Mouse (Mus musculus): ENCODE data around the gene Spryd7. TPM values are rescaled to one million over a fixed set of nuclear protein-coding genes. Genes with fewer than 3 reads are reported as not detected.
"Not testable (repeated sequence)": the region's sequence is repeated elsewhere in the genome, so short reads cannot be mapped to it uniquely, and the experiment has no call there.

Spryd7 gene
- polyA plus RNA-seq, 1 experiment, result 3.2 TPM

- Histone ChIP-seq H3K27me3 (ENCODE audit: control insufficient read depth, insufficient read depth, low read length) (no peaks in the 10 kb centered on the region), H3K27ac (ENCODE audit: insufficient read depth, low read length) (no peak overlapping the region), H3K36me3 (ENCODE audit: control insufficient read depth, insufficient read depth, low read length) (no peaks in the 10 kb centered on the region), H3K4me1 (ENCODE audit: control insufficient read depth, insufficient read depth, insufficient read length) (no peaks in the 10 kb centered on the region), H3K4me3 (ENCODE audit: extremely low read depth, insufficient read depth, insufficient read length) (no peak overlapping the region)
- TF ChIP-seq CTCF (IDR thresholded peaks at IDR 0.05; ENCODE audit: extremely low read depth, insufficient read depth, insufficient read length, insufficient replicate concordance) (no peak), POLR2A (IDR thresholded peaks at IDR 0.05; ENCODE audit: low read depth, low read length) (no peak)
- WGBS, result 65% methylated on average over 2 of the region's 2 CpGs
- no peak for DNase-seq (ENCODE audit: low read depth in 1 of 2, low spot score in 2 of 2)
Measured at GRCm38 (mm10) chr14:61569344-61569743, 12.7 kb upstream of the Spryd7 start.

DNA sequence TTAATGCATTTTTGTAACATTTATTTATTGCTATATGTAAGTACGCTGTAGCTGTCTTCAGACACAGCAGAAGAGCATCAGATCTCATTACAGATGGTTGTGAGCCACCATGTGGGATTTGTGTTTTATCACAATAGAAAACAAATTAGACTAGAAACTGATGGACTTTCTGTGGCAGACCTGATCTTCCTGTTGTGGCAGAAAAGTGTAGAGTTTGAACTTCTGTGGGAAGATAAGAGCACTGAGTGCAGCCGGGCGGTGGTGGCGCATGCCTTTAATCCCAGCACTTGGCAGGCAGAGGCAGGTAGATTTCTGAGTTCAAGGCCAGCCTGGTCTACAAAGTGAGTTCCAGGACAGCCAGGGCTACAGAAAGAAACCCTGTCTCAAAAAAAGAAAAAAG is 9.5 kb upstream of the Spryd7 start:
- not testable (repeated sequence) for H3K4me3 ChIP-seq (ENCODE audit: extremely low read depth, insufficient read depth, insufficient read length); DNase-seq (ENCODE audit: low read depth in 1 of 2, low spot score in 2 of 2); H3K27me3 ChIP-seq (ENCODE audit: control insufficient read depth, insufficient read depth, low read length); H3K36me3 ChIP-seq (ENCODE audit: control insufficient read depth, insufficient read depth, low read length); H3K4me1 ChIP-seq (ENCODE audit: control insufficient read depth, insufficient read depth, insufficient read length); H3K27ac ChIP-seq (ENCODE audit: insufficient read depth, low read length)
- 76% methylated on average over 4 of the region's 4 CpGs for WGBS

GRCm38 (mm10) chr14:61559856-61560255 is 3.2 kb upstream of the Spryd7 start:
- 84% methylated on average over 3 of the region's 3 CpGs for WGBS
- no peaks in the 10 kb centered on the region for H3K4me1 ChIP-seq (ENCODE audit: control insufficient read depth, insufficient read depth, insufficient read length)
- no peak overlapping the region for H3K4me3 ChIP-seq (ENCODE audit: extremely low read depth, insufficient read depth, insufficient read length)
- DNase-seq (ENCODE audit: low read depth in 1 of 2, low spot score in 2 of 2), result no peak
- no peaks in the 10 kb centered on the region for H3K36me3 ChIP-seq (ENCODE audit: control insufficient read depth, insufficient read depth, low read length)
- H3K27me3 ChIP-seq (ENCODE audit: control insufficient read depth, insufficient read depth, low read length), result no peaks in the 10 kb centered on the region
- no peak for TF ChIP-seq POLR2A (IDR thresholded peaks at IDR 0.05; ENCODE audit: low read depth, low read length)
- no peak for TF ChIP-seq CTCF (IDR thresholded peaks at IDR 0.05; ENCODE audit: extremely low read depth, insufficient read depth, insufficient read length, insufficient replicate concordance)
- H3K27ac ChIP-seq (ENCODE audit: insufficient read depth, low read length), result no peak overlapping the region

- TF ChIP-seq CTCF (IDR thresholded peaks at IDR 0.05; ENCODE audit: extremely low read depth, insufficient read depth, insufficient read length, insufficient replicate concordance) (no peak), POLR2A (IDR thresholded peaks at IDR 0.05; ENCODE audit: low read depth, low read length) (no peak)
Measured at GRCm38 (mm10) chr14:61558901-61559300, 2.2 kb upstream of the Spryd7 start.

DNA sequence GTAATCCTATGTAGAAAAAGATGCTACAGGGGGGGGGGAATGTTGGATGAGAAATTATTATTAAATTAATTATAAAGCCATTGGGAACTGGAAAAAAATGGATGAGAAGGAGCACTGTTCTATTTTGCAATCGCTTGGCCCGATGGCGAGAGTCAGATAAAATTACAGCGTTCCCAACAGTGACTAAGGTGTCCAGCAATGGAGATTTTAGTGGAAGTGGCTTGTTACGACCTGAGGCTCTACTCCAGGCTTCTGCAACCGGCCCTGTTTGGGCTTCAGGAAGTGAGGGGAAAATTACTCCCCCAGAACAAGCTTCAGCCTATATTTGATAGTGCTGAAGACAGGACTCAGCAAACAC is 776 bp downstream of the Spryd7 start:
- H3K27me3 ChIP-seq (ENCODE audit: control insufficient read depth, insufficient read depth, low read length), result no peaks in the 10 kb centered on the region
- TF ChIP-seq CTCF (IDR thresholded peaks at IDR 0.05; ENCODE audit: extremely low read depth, insufficient read depth, insufficient read length, insufficient replicate concordance), result no peak
- no peak for TF ChIP-seq POLR2A (IDR thresholded peaks at IDR 0.05; ENCODE audit: low read depth, low read length)
- H3K4me1 ChIP-seq (ENCODE audit: control insufficient read depth, insufficient read depth, insufficient read length), result peaks cover 3% of the 10 kb centered on the region; the same call in 1 of the 2 replicates
- no peak for DNase-seq (ENCODE audit: low read depth in 1 of 2, low spot score in 2 of 2)
- no peaks in the 10 kb centered on the region for H3K36me3 ChIP-seq (ENCODE audit: control insufficient read depth, insufficient read depth, low read length)
- H3K27ac ChIP-seq (ENCODE audit: insufficient read depth, low read length), result no peak overlapping the region
- 8% methylated on average over 6 of the region's 6 CpGs for WGBS
- peak overlapping the region; percentile 85 for H3K4me3 ChIP-seq (ENCODE audit: extremely low read depth, insufficient read depth, insufficient read length)

More at GRCm38 (mm10) chr14:61558901-61559300, 2.2 kb upstream of the Spryd7 start:
- H3K36me3 ChIP-seq (ENCODE audit: control insufficient read depth, insufficient read depth, low read length), result no peaks in the 10 kb centered on the region
- DNase-seq (ENCODE audit: low read depth in 1 of 2, low spot score in 2 of 2), result no peak
- H3K4me3 ChIP-seq (ENCODE audit: extremely low read depth, insufficient read depth, insufficient read length), result no peak overlapping the region
- H3K27ac ChIP-seq (ENCODE audit: insufficient read depth, low read length), result no peak overlapping the region
- peaks cover 3% of the 10 kb centered on the region; the same call in 1 of the 2 replicates for H3K4me1 ChIP-seq (ENCODE audit: control insufficient read depth, insufficient read depth, insufficient read length)
- H3K27me3 ChIP-seq (ENCODE audit: control insufficient read depth, insufficient read depth, low read length), result no peaks in the 10 kb centered on the region
- 94% methylated on average over 6 of the region's 6 CpGs for WGBS

GRCm38 (mm10) chr14:61548614-61549013 is 8.1 kb downstream of the Spryd7 start:
- no peak for DNase-seq (ENCODE audit: low read depth in 1 of 2, low spot score in 2 of 2)
- Histone ChIP-seq H3K36me3 (ENCODE audit: control insufficient read depth, insufficient read depth, low read length) (peaks cover 4% of the 10 kb centered on the region), H3K27ac (ENCODE audit: insufficient read depth, low read length) (no peak overlapping the region), H3K27me3 (ENCODE audit: control insufficient read depth, insufficient read depth, low read length) (no peaks in the 10 kb centered on the region), H3K4me1 (ENCODE audit: control insufficient read depth, insufficient read depth, insufficient read length) (no peaks in the 10 kb centered on the region), H3K4me3 (ENCODE audit: extremely low read depth, insufficient read depth, insufficient read length) (no peak overlapping the region)
- TF ChIP-seq CTCF (IDR thresholded peaks at IDR 0.05; ENCODE audit: extremely low read depth, insufficient read depth, insufficient read length, insufficient replicate concordance) (no peak), POLR2A (IDR thresholded peaks at IDR 0.05; ENCODE audit: low read depth, low read length) (no peak)
- 59% methylated on average over 1 of the region's 1 CpGs for WGBS

- not testable (repeated sequence) for H3K27ac ChIP-seq (ENCODE audit: insufficient read depth, low read length); H3K4me1 ChIP-seq (ENCODE audit: control insufficient read depth, insufficient read depth, insufficient read length); DNase-seq (ENCODE audit: low read depth in 1 of 2, low spot score in 2 of 2); H3K4me3 ChIP-seq (ENCODE audit: extremely low read depth, insufficient read depth, insufficient read length); H3K36me3 ChIP-seq (ENCODE audit: control insufficient read depth, insufficient read depth, low read length); H3K27me3 ChIP-seq (ENCODE audit: control insufficient read depth, insufficient read depth, low read length)
- WGBS, result 94% methylated on average over 8 of the region's 11 CpGs
Measured at GRCm38 (mm10) chr14:61537772-61538171, 18.9 kb downstream of the Spryd7 start.
